Mouse (Mus musculus) hindbrain, embryonic 14.5 days (tissue): ENCODE measurements around the gene Kynu. TPM values are rescaled to one million over a fixed set of nuclear protein-coding genes. Genes with fewer than 3 reads are reported as not detected.

Experiments
- ATAC-seq: fragments of 200-750 bp; cut with Nextera tagmentation; 2 replicates; pipeline ENCODE4 v1.8.0; 2017; ENCODE audit warnings: moderate number of reproducible peaks, mild to moderate bottlenecking, moderate TSS enrichment, moderate library complexity; ENCODE audit not compliant: low FRiP score
- DNase-seq: peaks from one replicate; pipeline ENCODE4 v3.0.0-alpha.2; 2015; ENCODE audit warnings: low spot score
- H3K27ac ChIP-seq: fragments of 300-500 bp; sonication (generic); 2 replicates; pipeline ENCODE4 v1.5.1; 2014; ENCODE audit warnings: mild to moderate bottlenecking, moderate library complexity
- H3K27me3 ChIP-seq: fragments of 300-500 bp; sonication (generic); 2 replicates; pipeline ENCODE4 v1.6.1; 2014; ENCODE audit warnings: mild to moderate bottlenecking, low read length, mixed read lengths; ENCODE audit not compliant: control insufficient read depth, insufficient read depth
- H3K36me3 ChIP-seq: fragments of 300-500 bp; sonication (generic); replicated peaks from 2 replicates; pipeline ENCODE4 v1.6.1; 2014; ENCODE audit not compliant: control insufficient read depth, insufficient read depth
- H3K4me1 ChIP-seq: fragments of 300-500 bp; sonication (generic); replicated peaks from 2 replicates; pipeline ENCODE4 v1.6.1; 2014; ENCODE audit warnings: antibody characterized with exemption, low read length, mixed read lengths; ENCODE audit not compliant: control insufficient read depth, insufficient read depth
- H3K4me2 ChIP-seq: fragments of 300-500 bp; sonication (generic); replicated peaks from 2 replicates; pipeline ENCODE4 v1.6.1; 2014; ENCODE audit warnings: mild to moderate bottlenecking, moderate library complexity
- H3K4me3 ChIP-seq: fragments of 300-500 bp; sonication (generic); replicated peaks from 2 replicates; pipeline ENCODE4 v1.5.1; 2014; ENCODE audit warnings: mild to moderate bottlenecking, low read length
- H3K9ac ChIP-seq: fragments of 300-500 bp; sonication (generic); 2 replicates; pipeline ENCODE4 v1.6.1; 2014
- H3K9me3 ChIP-seq: fragments of 300-500 bp; sonication (generic); 2 replicates; pipeline ENCODE4 v1.6.1; 2016; ENCODE audit warnings: low read length; ENCODE audit not compliant: control insufficient read depth
- WGBS: fragments of 180-500 bp; shearing (Covaris S2); extraction: QIAGEN DNeasy Blood & Tissue Kit; methylation state at CpG from one replicate; pipeline ENCODE4 v1.1.7; 2014; 5-methylcytosine and 5-hydroxymethylcytosine counted together
- polyA plus RNA-seq: library from polyadenylated mRNA; unstranded; fragments of >200 nt; fragmentation: Nextera tagmentation; extraction: Ambion mirVana; gene quantifications from 2 replicates; pipeline ENCODE4 v1.2.1, GENCODE M21; 2014

Kynu gene
- polyA plus RNA-seq, 1 experiment from 2014 or later = 0.44 TPM

GRCm38 (mm10) chr2:43622844-43623243, 67.7 kb downstream of the Kynu start:
- Histone ChIP-seq H3K9ac (no peak overlapping the region), H3K27me3 (no peaks in the 10 kb centered on the region), H3K9me3 (no peaks in the 10 kb centered on the region), H3K36me3 (no peaks in the 10 kb centered on the region), H3K27ac (no peak overlapping the region), H3K4me3 (no peak overlapping the region), H3K4me2 (no peak overlapping the region), H3K4me1 (no peaks in the 10 kb centered on the region)
- DNase-seq (peak; percentile 78), ATAC-seq (no peak)
- 0% methylated on average over 1 of the region's 1 CpGs for WGBS

- H3K4me2 ChIP-seq = no peak overlapping the region
- H3K27ac ChIP-seq = no peak overlapping the region
- H3K9me3 ChIP-seq = no peaks in the 10 kb centered on the region
- ATAC-seq = no peak
- H3K27me3 ChIP-seq = no peaks in the 10 kb centered on the region
- no peak overlapping the region for H3K4me3 ChIP-seq
- H3K36me3 ChIP-seq = no peaks in the 10 kb centered on the region
- H3K4me1 ChIP-seq = no peaks in the 10 kb centered on the region
- no peak overlapping the region for H3K9ac ChIP-seq
- no peak for DNase-seq
Observed at GRCm38 (mm10) chr2:43631786-43632185, 76.7 kb downstream of the Kynu start.

- Histone ChIP-seq H3K4me2 (no peak overlapping the region), H3K36me3 (no peaks in the 10 kb centered on the region), H3K27ac (no peak overlapping the region), H3K9me3 (no peaks in the 10 kb centered on the region), H3K27me3 (no peaks in the 10 kb centered on the region), H3K4me3 (no peak overlapping the region), H3K4me1 (no peaks in the 10 kb centered on the region), H3K9ac (no peak overlapping the region)
- ATAC-seq (no peak), DNase-seq (peak; percentile 74)
Observed at GRCm38 (mm10) chr2:43636498-43636897, 81.4 kb downstream of the Kynu start.

GRCm38 (mm10) chr2:43646962-43647361, 91.8 kb downstream of the Kynu start:
- H3K27me3 ChIP-seq = no peaks in the 10 kb centered on the region
- no peak overlapping the region for H3K4me2 ChIP-seq
- no peak overlapping the region for H3K4me3 ChIP-seq
- 71% methylated on average over 2 of the region's 2 CpGs for WGBS
- H3K9me3 ChIP-seq = no peaks in the 10 kb centered on the region
- DNase-seq (no peak), ATAC-seq (no peak)
- H3K4me1 ChIP-seq = no peaks in the 10 kb centered on the region
- H3K9ac ChIP-seq = no peak overlapping the region
- no peaks in the 10 kb centered on the region for H3K36me3 ChIP-seq
- no peak overlapping the region for H3K27ac ChIP-seq

- no peak for ATAC-seq
Observed at GRCm38 (mm10) chr2:43669588-43669987, 114.5 kb downstream of the Kynu start.

GRCm38 (mm10) chr2:43673619-43674018, 118.5 kb downstream of the Kynu start:
- Histone ChIP-seq H3K36me3 (no peaks in the 10 kb centered on the region), H3K9ac (no peak overlapping the region), H3K27ac (no peak overlapping the region), H3K4me3 (no peak overlapping the region), H3K4me1 (no peaks in the 10 kb centered on the region), H3K9me3 (no peaks in the 10 kb centered on the region), H3K27me3 (no peaks in the 10 kb centered on the region), H3K4me2 (no peak overlapping the region)
- ATAC-seq = peak; percentile 80; the same call in 1 of the 2 replicates
- 1% methylated on average over 6 of the region's 6 CpGs for WGBS
- DNase-seq = peak; percentile 83

More at GRCm38 (mm10) chr2:43669588-43669987, 114.5 kb downstream of the Kynu start:
- Histone ChIP-seq H3K4me3 (no peak overlapping the region), H3K9me3 (no peaks in the 10 kb centered on the region), H3K4me1 (no peaks in the 10 kb centered on the region), H3K4me2 (no peak overlapping the region), H3K27me3 (no peaks in the 10 kb centered on the region), H3K27ac (no peak overlapping the region), H3K9ac (no peak overlapping the region), H3K36me3 (no peaks in the 10 kb centered on the region)
- DNase-seq = no peak

- WGBS = 63% methylated on average over 3 of the region's 3 CpGs
- no peak for DNase-seq
- no peak overlapping the region for H3K9ac ChIP-seq
- H3K4me1 ChIP-seq = no peaks in the 10 kb centered on the region
- H3K4me3 ChIP-seq = no peak overlapping the region
- ATAC-seq = no peak
- H3K9me3 ChIP-seq = no peaks in the 10 kb centered on the region
- H3K27ac ChIP-seq = no peak overlapping the region
- no peaks in the 10 kb centered on the region for H3K36me3 ChIP-seq
- no peak overlapping the region for H3K4me2 ChIP-seq
- no peaks in the 10 kb centered on the region for H3K27me3 ChIP-seq
Observed at GRCm38 (mm10) chr2:43674098-43674497, 119.0 kb downstream of the Kynu start.

- DNase-seq (no peak), ATAC-seq (no peak)
- 84% methylated on average over 4 of the region's 4 CpGs for WGBS
- Histone ChIP-seq H3K27me3 (no peaks in the 10 kb centered on the region), H3K9me3 (no peaks in the 10 kb centered on the region), H3K4me2 (no peak overlapping the region), H3K27ac (no peak overlapping the region), H3K4me1 (no peaks in the 10 kb centered on the region), H3K36me3 (no peaks in the 10 kb centered on the region), H3K4me3 (no peak overlapping the region), H3K9ac (no peak overlapping the region)
Observed at GRCm38 (mm10) chr2:43675277-43675676, 120.1 kb downstream of the Kynu start.

- Histone ChIP-seq H3K4me3 (no peak overlapping the region), H3K36me3 (no peaks in the 10 kb centered on the region), H3K9ac (no peak overlapping the region), H3K4me2 (no peak overlapping the region), H3K4me1 (no peaks in the 10 kb centered on the region), H3K27me3 (no peaks in the 10 kb centered on the region), H3K9me3 (no peaks in the 10 kb centered on the region), H3K27ac (no peak overlapping the region)
- ATAC-seq = no peak
- no peak for DNase-seq
- 84% methylated on average over 2 of the region's 2 CpGs for WGBS
Observed at GRCm38 (mm10) chr2:43690402-43690801, 135.3 kb downstream of the Kynu start.

GRCm38 (mm10) chr2:43691290-43691689, 136.2 kb downstream of the Kynu start:
- H3K4me2 ChIP-seq = no peak overlapping the region
- DNase-seq (no peak), ATAC-seq (no peak)
- H3K9ac ChIP-seq = no peak overlapping the region
- no peak overlapping the region for H3K4me3 ChIP-seq
- 90% methylated on average over 2 of the region's 2 CpGs for WGBS
- no peaks in the 10 kb centered on the region for H3K36me3 ChIP-seq
- no peaks in the 10 kb centered on the region for H3K4me1 ChIP-seq
- H3K27ac ChIP-seq = no peak overlapping the region
- H3K27me3 ChIP-seq = no peaks in the 10 kb centered on the region
- H3K9me3 ChIP-seq = no peaks in the 10 kb centered on the region
